Mouse (Mus musculus): ENCODE results near the gene Ggt6. TPM values are rescaled to one million over a fixed set of nuclear protein-coding genes. Genes with fewer than 3 reads are reported as not detected.

The Ggt6 gene
- not detected in 2 replicates for polyA plus RNA-seq (2014; fragmentation: Nextera tagmentation; extraction: Ambion mirVana)

DNA sequence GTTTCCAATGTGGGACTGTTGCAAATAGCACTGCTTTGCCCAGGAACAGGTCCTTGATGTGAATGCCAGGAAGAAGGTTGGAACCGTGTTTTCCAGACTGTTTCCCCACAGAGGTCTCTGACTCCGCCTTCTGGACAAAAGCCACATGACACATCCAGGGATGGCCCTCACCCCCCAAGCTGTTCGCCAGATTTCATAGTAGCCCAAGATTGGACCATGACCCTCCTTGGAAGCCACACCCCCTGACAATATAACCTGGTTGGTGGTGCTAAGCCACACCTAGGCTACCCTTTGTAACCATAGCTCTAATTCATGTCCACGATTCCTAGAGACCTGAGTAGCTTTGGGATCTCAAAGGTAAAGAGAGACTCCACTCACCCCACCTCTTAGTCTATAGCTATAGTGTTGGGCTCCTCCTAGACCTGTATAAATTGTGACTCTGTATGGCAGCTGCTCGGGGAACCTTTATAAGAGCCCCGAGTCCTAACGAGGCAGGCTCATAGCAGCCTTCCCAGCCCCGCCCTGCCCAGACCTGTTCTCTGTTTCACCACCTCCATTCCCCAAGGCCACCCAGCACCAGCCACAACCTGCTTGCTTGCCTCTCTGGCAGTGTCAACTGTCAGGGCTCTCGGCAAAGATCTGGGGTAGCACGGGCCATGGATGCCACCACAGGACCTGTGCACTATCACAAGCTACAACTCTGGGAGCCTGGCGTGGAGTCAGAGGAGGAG, at the start of gene Ggt6:
Gene Ggt6, plus strand, starts transcription at position 564 of the 731 bp plus-strand sequence.
- ATAC-seq (no peak), DNase-seq (ENCODE audit: low spot score) (no peak)
- Histone ChIP-seq H3K36me3 (ENCODE audit: control insufficient read depth, insufficient read depth, low read length) (no peaks in the 10 kb centered on the region), H3K4me3 (ENCODE audit: low read depth, low read length) (no peak within 1 kb of the TSS), H3K27ac (ENCODE audit: low read depth, low read length) (no peak within 1 kb of the TSS), H3K27me3 (replicated peaks; ENCODE audit: control insufficient read depth, insufficient read depth, low read length) (no peaks in the 10 kb centered on the region), H3K4me2 (ENCODE audit: low read length) (no peak within 1 kb of the TSS), H3K9me3 (replicated peaks; ENCODE audit: control insufficient read depth, low read length) (no peaks in the 10 kb centered on the region), H3K4me1 (ENCODE audit: control insufficient read depth, insufficient read depth, low read length) (no peaks in the 10 kb centered on the region), H3K9ac (ENCODE audit: low read length) (no peak within 1 kb of the TSS)
- 66% methylated on average over 11 of the region's 11 CpGs for WGBS

DNA sequence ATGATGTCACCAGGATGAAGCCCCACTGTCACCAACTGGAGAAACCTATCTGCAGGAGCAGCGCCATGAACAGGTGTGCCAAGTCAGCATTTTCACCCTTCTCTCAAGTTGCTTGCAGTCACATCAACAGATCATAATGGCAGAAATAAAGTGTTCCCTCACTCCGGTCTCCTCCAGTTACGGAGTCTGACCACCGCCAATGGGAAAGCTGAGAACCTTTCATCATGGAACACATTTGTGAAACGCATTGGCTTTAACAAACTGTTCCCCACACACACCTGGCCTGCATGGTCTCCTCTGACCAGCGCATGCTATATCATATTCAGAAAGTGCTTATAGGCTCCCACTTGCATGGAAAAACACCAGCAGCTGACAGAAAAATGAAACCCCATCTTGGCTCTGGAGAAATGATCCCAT, 47.2 kb upstream of the Ggt6 start:
- Histone ChIP-seq H3K27me3 (replicated peaks; ENCODE audit: control insufficient read depth, insufficient read depth, low read length) (no peaks in the 10 kb centered on the region), H3K9ac (ENCODE audit: low read length) (no peak overlapping the region), H3K36me3 (ENCODE audit: control insufficient read depth, insufficient read depth, low read length) (no peaks in the 10 kb centered on the region), H3K4me3 (ENCODE audit: low read depth, low read length) (no peak overlapping the region), H3K4me1 (ENCODE audit: control insufficient read depth, insufficient read depth, low read length) (no peaks in the 10 kb centered on the region), H3K4me2 (ENCODE audit: low read length) (no peak overlapping the region), H3K27ac (ENCODE audit: low read depth, low read length) (no peak overlapping the region), H3K9me3 (replicated peaks; ENCODE audit: control insufficient read depth, low read length) (no peaks in the 10 kb centered on the region)
- ATAC-seq (no peak), DNase-seq (ENCODE audit: low spot score) (no peak)
- WGBS: 94% methylated on average over 6 of the region's 6 CpGs

GRCm38 (mm10) chr11:72389407-72390142, 45.8 kb upstream of the Ggt6 start:
- H3K4me1 ChIP-seq (ENCODE audit: control insufficient read depth, insufficient read depth, low read length): no peaks in the 10 kb centered on the region
- no peaks in the 10 kb centered on the region for H3K36me3 ChIP-seq (ENCODE audit: control insufficient read depth, insufficient read depth, low read length)
- no peaks in the 10 kb centered on the region for H3K9me3 ChIP-seq (replicated peaks; ENCODE audit: control insufficient read depth, low read length)
- no peaks in the 10 kb centered on the region for H3K27me3 ChIP-seq (replicated peaks; ENCODE audit: control insufficient read depth, insufficient read depth, low read length)
- no peak for ATAC-seq
- WGBS: 84% methylated on average over 7 of the region's 7 CpGs
- H3K9ac ChIP-seq (ENCODE audit: low read length): no peak overlapping the region
- no peak overlapping the region for H3K27ac ChIP-seq (ENCODE audit: low read depth, low read length)
- no peak for DNase-seq (ENCODE audit: low spot score)
- no peak overlapping the region for H3K4me3 ChIP-seq (ENCODE audit: low read depth, low read length)
- H3K4me2 ChIP-seq (ENCODE audit: low read length): no peak overlapping the region

DNA sequence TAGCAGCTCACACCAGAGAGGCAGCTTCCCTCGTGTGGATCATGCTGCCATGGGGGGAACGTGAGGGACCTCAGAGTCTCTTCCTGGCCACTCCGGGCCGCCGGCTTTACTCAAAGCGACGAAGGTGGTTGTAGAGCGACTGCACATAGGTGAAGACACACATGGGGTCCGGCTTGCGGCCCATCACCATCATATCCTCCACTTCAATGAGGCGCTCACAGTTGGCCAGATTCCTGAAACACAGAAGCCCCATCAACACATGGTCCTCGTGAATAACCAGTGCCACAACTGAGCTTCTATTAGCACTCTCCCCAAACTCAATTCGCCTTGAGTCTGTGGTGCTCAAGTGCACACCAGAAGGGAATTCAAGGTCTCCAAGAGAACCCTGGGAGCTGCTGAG, 44.1 kb upstream of the Ggt6 start:
- H3K4me2 ChIP-seq (ENCODE audit: low read length): no peak overlapping the region
- 89% methylated on average over 13 of the region's 13 CpGs for WGBS
- no peak for ATAC-seq

DNA sequence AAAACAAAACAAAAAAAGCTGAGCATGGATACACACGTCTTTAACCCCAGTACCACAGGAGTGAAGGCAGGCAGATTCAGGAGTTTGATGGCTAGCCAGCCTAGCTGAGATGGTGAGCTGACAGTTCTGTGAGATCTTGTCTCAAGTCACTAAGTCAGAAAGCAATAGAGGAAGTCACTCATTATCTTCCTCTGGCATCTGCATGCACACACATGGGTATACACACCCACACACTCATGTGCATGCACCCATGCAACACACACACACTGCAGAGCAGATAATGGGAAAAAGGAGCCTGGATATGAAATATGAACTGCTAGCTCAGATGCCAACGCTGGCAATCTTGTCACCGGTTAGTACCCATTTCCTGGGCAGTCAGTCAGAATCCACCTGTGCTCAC, 42.1 kb upstream of the Ggt6 start:
- H3K36me3 ChIP-seq (ENCODE audit: control insufficient read depth, insufficient read depth, low read length): no peaks in the 10 kb centered on the region
- ATAC-seq (no peak), DNase-seq (ENCODE audit: low spot score) (no peak)
- no peaks in the 10 kb centered on the region for H3K27me3 ChIP-seq (replicated peaks; ENCODE audit: control insufficient read depth, insufficient read depth, low read length)
- no peak overlapping the region for H3K4me3 ChIP-seq (ENCODE audit: low read depth, low read length)
- H3K4me1 ChIP-seq (ENCODE audit: control insufficient read depth, insufficient read depth, low read length): no peaks in the 10 kb centered on the region
- no peak overlapping the region for H3K4me2 ChIP-seq (ENCODE audit: low read length)
- H3K9me3 ChIP-seq (replicated peaks; ENCODE audit: control insufficient read depth, low read length): no peaks in the 10 kb centered on the region
- H3K27ac ChIP-seq (ENCODE audit: low read depth, low read length): 0 out of 2 replicates have a peak overlapping the region, but pooled peaks have one; percentile 0
- 87% methylated on average over 3 of the region's 3 CpGs for WGBS
- no peak overlapping the region for H3K9ac ChIP-seq (ENCODE audit: low read length)

More for the DNA sequence above, 44.1 kb upstream of the Ggt6 start:
- Histone ChIP-seq H3K9me3 (replicated peaks; ENCODE audit: control insufficient read depth, low read length) (no peaks in the 10 kb centered on the region), H3K4me1 (ENCODE audit: control insufficient read depth, insufficient read depth, low read length) (no peaks in the 10 kb centered on the region), H3K36me3 (ENCODE audit: control insufficient read depth, insufficient read depth, low read length) (no peaks in the 10 kb centered on the region), H3K27ac (ENCODE audit: low read depth, low read length) (no peak overlapping the region), H3K9ac (ENCODE audit: low read length) (no peak overlapping the region), H3K4me3 (ENCODE audit: low read depth, low read length) (no peak overlapping the region), H3K27me3 (replicated peaks; ENCODE audit: control insufficient read depth, insufficient read depth, low read length) (no peaks in the 10 kb centered on the region)
- no peak for DNase-seq (ENCODE audit: low spot score)

GRCm38 (mm10) chr11:72393669-72394068, 41.7 kb upstream of the Ggt6 start:
- DNase-seq (ENCODE audit: low spot score): peak; percentile 57
- WGBS: 42% methylated on average over 5 of the region's 5 CpGs

DNA sequence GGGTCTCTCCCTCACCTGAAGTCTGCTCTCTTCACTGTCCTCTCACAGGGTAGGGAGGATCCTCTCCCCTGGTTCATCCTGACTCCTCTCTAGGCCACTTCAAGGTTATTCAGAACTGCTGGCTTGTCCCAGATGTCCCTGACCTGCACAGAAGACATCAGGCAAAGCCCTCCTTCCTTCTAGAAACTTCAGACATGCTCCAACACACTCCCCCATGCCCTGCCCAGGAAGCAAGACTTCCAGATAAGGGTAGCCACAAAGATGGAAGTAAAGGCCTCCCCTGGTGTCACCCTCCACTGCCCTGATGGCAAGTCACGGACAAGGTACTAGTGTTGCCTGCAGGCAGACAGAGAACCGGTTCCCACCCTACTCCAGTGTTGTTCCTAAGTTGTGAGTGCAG, 40.6 kb upstream of the Ggt6 start:
- no peak overlapping the region for H3K4me3 ChIP-seq (ENCODE audit: low read depth, low read length)
- ATAC-seq (no peak), DNase-seq (ENCODE audit: low spot score) (no peak)
- no peak overlapping the region for H3K4me2 ChIP-seq (ENCODE audit: low read length)
- whole genome bisulfite sequencing: 75% methylated on average over 2 of the region's 2 CpGs
- no peak overlapping the region for H3K9ac ChIP-seq (ENCODE audit: low read length)
- H3K27ac ChIP-seq (ENCODE audit: low read depth, low read length): no peak overlapping the region
- no peaks in the 10 kb centered on the region for H3K36me3 ChIP-seq (ENCODE audit: control insufficient read depth, insufficient read depth, low read length)
- no peaks in the 10 kb centered on the region for H3K27me3 ChIP-seq (replicated peaks; ENCODE audit: control insufficient read depth, insufficient read depth, low read length)
- no peaks in the 10 kb centered on the region for H3K4me1 ChIP-seq (ENCODE audit: control insufficient read depth, insufficient read depth, low read length)
- H3K9me3 ChIP-seq (replicated peaks; ENCODE audit: control insufficient read depth, low read length): no peaks in the 10 kb centered on the region

More at GRCm38 (mm10) chr11:72393669-72394068, 41.7 kb upstream of the Ggt6 start:
- ATAC-seq: peak; percentile 55; the same call in 1 of the 2 replicates
- no peaks in the 10 kb centered on the region for H3K36me3 ChIP-seq (ENCODE audit: control insufficient read depth, insufficient read depth, low read length)
- no peaks in the 10 kb centered on the region for H3K4me1 ChIP-seq (ENCODE audit: control insufficient read depth, insufficient read depth, low read length)
- no peaks in the 10 kb centered on the region for H3K9me3 ChIP-seq (replicated peaks; ENCODE audit: control insufficient read depth, low read length)
- H3K4me2 ChIP-seq (ENCODE audit: low read length): no peak overlapping the region
- no peak overlapping the region for H3K27ac ChIP-seq (ENCODE audit: low read depth, low read length)
- no peak overlapping the region for H3K4me3 ChIP-seq (ENCODE audit: low read depth, low read length)
- no peaks in the 10 kb centered on the region for H3K27me3 ChIP-seq (replicated peaks; ENCODE audit: control insufficient read depth, insufficient read depth, low read length)
- no peak overlapping the region for H3K9ac ChIP-seq (ENCODE audit: low read length)

DNA sequence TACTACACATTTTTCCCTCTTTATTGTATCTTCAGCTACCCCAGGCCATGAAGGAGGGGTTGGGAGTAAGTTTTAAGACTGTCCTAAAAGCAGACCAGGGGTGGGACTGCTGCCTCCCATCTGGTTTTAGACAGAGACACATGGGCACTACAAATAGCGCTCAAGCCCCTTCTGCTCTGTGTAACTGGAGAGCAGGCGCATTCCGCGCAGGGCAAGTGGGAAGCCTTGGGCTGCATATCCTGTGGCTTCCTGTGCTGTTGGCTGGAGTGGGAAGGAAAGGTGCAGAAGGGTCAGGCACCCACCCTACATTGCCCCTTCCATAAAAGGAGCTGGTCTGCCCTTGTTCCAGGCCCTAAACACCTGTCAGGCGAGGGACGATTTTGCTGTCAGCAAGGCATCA, 39.7 kb upstream of the Ggt6 start:
- ATAC-seq (no peak), DNase-seq (ENCODE audit: low spot score) (no peak)
- no peaks in the 10 kb centered on the region for H3K9me3 ChIP-seq (replicated peaks; ENCODE audit: control insufficient read depth, low read length)
- H3K4me1 ChIP-seq (ENCODE audit: control insufficient read depth, insufficient read depth, low read length): no peaks in the 10 kb centered on the region
- WGBS: 93% methylated on average over 6 of the region's 6 CpGs
- H3K36me3 ChIP-seq (ENCODE audit: control insufficient read depth, insufficient read depth, low read length): no peaks in the 10 kb centered on the region
- no peak overlapping the region for H3K4me2 ChIP-seq (ENCODE audit: low read length)
- H3K4me3 ChIP-seq (ENCODE audit: low read depth, low read length): no peak overlapping the region
- H3K9ac ChIP-seq (ENCODE audit: low read length): no peak overlapping the region
- no peaks in the 10 kb centered on the region for H3K27me3 ChIP-seq (replicated peaks; ENCODE audit: control insufficient read depth, insufficient read depth, low read length)
- no peak overlapping the region for H3K27ac ChIP-seq (ENCODE audit: low read depth, low read length)

- no peaks in the 10 kb centered on the region for H3K9me3 ChIP-seq (replicated peaks; ENCODE audit: control insufficient read depth, low read length)
- no peaks in the 10 kb centered on the region for H3K4me1 ChIP-seq (ENCODE audit: control insufficient read depth, insufficient read depth, low read length)
- ATAC-seq (no peak), DNase-seq (ENCODE audit: low spot score) (no peak)
- no peaks in the 10 kb centered on the region for H3K27me3 ChIP-seq (replicated peaks; ENCODE audit: control insufficient read depth, insufficient read depth, low read length)
- H3K4me2 ChIP-seq (ENCODE audit: low read length): no peak overlapping the region
- H3K4me3 ChIP-seq (ENCODE audit: low read depth, low read length): no peak overlapping the region
- no peak overlapping the region for H3K27ac ChIP-seq (ENCODE audit: low read depth, low read length)
- H3K9ac ChIP-seq (ENCODE audit: low read length): no peak overlapping the region
- no peaks in the 10 kb centered on the region for H3K36me3 ChIP-seq (ENCODE audit: control insufficient read depth, insufficient read depth, low read length)
- WGBS: 93% methylated on average over 7 of the region's 7 CpGs
Measured at GRCm38 (mm10) chr11:72396621-72397020, 38.7 kb upstream of the Ggt6 start.
